Mouse (Mus musculus): ENCODE measurements around the gene Ncapg.
"Not testable (repeated sequence)": the region's sequence is repeated elsewhere in the genome, so short reads cannot be mapped to it uniquely, and the experiment has no call there.

Ncapg gene

GRCm38 (mm10) chr5:45669598-45670279 is at the start of gene Ncapg:
Gene Ncapg (plus strand): TSS chr5:45669919.
- DNase-seq (ENCODE audit: low spot score), result peak; percentile 100

DNA sequence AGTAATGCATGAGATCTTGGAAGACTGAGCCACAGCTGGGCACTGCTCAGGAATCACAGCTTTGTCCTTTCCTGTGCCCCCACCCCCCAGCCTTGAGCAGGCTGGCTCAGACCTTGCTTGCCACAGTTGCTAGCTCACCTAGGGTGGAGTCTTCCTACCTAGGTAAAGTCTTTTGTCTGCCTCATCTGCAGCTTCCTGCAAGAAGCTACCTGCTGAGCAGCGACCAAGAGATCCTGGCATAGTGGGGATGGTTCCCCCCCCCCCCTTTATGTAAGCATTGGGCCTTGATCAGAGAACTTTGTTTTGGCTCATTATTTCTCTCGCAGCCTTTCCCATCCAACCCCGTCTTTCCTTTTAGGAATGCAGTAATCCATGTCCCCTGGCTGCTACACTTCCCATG is 48.2 kb upstream of the Ncapg start:
- no peak for DNase-seq (ENCODE audit: low spot score)

GRCm38 (mm10) chr5:45627771-45628170 is 41.9 kb upstream of the Ncapg start:
- DNase-seq (ENCODE audit: low spot score), result no peak

DNA sequence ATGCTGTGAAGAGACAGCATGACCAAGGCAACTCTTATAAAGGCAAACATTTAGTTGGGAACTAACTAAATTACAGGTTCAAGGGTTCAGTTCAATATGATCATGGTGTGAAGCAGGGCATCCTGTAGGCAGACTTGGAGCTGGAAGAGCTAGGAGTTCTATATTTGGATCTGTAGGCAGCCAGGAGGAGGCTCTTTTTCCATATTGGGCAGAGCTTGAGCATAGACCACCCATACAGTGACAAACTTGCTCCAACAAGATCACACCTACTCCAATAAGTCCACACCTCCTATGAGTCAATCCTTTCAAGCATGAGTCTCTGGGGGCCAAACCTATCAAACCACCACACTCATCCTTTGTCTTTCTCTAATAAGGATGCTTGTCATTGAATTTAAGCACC is 40.2 kb upstream of the Ncapg start:
- no peak for DNase-seq (ENCODE audit: low spot score)

DNA sequence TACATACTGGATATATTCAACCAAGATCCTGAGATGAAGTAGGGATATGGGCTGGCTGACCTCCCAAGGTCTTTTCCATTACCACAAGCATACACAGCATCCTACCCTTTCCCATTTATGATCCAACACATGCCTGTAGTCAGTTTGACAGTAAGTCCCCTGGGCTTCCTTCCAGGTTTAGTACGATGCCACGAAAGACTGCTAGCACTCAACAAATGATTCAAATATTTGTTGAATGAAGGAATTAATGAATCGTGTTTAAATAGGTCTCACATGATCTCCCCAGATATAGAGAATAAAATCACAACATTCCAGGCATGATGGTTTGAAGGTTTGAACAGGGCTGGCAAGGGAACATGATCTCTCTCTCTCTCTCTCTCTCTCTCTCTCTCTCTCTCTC is 31.3 kb upstream of the Ncapg start:
- no peak for DNase-seq (ENCODE audit: low spot score)

- peak; percentile 9 for DNase-seq (ENCODE audit: low spot score)
Observed at GRCm38 (mm10) chr5:45638806-45639714, 30.7 kb upstream of the Ncapg start, which contains the start of gene Fam184b. Gene Fam184b (minus strand): TSS chr5:45639614.

- DNase-seq (ENCODE audit: low spot score), result no peak
Observed at GRCm38 (mm10) chr5:45639715-45640092, 30.0 kb upstream of the Ncapg start.

- no peak for DNase-seq (ENCODE audit: low spot score)
Observed at GRCm38 (mm10) chr5:45651026-45651703, 18.6 kb upstream of the Ncapg start.

DNA sequence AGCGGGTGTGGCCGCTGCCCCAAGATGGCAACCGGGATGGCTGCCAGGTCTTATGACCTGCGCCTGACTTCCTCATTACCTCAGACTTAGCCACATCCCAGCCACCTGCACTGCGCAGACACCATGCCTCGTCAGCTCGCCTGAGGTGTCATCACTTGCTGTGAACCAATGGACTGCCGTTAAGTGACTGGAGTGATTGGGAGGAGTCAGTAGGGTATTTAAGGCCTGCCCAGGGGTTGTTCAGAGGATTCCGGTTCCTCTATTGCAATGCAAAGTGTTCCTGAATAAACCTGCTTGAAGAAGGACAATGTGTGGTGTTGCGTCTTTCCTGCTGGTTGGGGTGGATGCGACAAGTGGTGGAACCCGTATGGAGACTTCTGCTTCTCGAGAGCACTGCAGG is 11.3 kb upstream of the Ncapg start:
- not testable (repeated sequence) for DNase-seq (ENCODE audit: low spot score)

DNA sequence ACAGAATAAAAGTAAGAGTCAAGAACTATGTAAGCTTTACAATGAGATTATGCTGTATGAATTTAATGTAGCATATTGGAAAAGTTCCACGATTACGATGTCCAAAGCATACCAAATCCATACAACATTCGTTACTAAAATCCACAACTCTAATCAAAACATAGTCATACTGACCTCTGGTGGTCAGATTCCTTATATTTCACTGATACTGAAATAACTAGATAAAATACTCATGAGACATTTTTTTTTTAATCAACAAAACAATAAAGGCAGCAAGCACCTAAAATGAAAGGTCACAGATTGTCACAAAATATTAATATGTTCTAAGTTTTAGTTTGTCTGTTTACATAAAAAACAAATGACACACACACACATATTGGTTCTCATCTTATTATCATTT is 1.4 kb upstream of the Ncapg start:
- DNase-seq (ENCODE audit: low spot score), result no peak

DNA sequence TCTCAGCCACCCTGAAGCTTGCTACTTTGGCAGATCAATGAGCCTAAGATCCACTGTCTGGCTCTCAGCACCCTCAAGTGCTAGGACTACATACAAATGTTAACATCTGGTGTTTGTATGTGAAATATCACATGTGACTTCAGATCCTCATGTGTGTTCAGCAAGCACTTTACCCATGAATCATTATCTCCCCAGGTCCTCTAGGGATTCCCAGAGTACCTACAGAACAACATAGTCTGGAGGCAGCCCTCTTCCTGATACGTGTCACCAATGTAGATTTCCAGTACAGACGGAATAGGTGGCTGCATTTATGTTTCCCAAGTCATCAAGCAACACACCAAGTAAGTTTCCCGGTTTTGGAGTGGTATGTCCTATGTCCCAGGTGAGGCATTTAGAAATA is 888 bp upstream of the Ncapg start:
- no peak for DNase-seq (ENCODE audit: low spot score)

DNA sequence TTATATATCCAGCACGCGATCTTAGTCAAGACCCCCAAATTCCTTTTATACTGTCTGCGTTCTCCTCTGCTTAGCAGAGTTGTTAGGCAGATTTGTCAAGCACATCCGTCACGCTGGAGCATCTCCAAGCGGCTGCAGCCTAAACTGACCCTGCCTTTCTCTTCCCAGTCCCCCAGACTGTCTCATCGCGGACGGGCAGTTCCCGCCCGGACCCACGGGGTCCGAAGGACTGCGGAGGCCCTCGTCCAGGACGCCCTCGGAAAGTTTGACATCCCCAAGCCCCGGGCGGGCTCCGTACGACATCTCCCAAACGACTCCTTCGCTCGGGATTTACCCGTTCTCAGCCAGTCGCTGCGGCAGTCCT is 503 bp upstream of the Ncapg start:
- no peak for DNase-seq (ENCODE audit: low spot score)

DNA sequence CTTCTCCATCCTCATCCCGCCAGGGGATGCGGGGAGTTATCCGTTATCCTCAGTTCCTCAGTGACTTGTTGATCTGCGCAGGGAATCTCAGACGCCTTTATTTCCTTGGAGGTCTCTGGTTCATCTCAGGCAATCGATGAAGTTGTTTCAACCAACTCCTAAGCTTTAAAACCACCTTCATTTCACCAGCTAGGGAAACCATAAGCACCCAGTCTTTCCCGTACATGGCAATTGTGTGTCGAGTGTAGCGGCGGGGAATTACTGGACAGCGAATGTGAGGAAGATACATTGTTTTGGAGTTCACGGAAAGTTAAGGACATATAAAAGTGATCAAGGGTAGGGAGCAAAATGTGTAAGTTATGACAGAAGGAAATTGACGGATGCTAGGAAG is 556 bp downstream of the Ncapg start:
- DNase-seq (ENCODE audit: low spot score), result no peak

DNA sequence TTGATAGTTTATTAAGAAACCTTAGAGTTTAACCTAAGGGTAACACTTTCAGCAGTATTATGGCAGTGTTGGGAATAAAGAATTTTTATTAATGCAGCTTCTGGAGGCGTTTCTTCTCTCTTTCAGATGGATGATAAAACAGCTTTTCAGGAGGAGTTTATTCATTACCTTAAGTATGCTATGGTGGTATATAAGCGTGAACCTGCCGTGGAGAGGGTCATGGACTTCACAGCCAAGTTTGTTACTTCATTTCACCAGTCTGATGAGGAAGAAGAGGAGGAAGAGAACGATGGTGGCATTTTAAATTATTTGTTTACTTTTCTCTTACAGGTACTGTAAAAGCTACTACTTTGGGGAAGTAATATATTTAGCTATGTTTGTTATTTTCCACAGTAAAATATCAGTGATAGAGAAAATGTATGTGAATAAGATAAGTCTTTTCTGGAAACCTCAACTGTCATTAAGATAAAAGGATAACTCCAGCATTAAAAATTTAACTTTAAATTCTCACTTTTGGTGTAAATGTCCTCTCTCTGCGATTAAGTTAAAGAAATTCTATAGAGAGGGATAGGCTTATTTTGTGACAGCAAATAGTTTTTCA is 1.3 kb downstream of the Ncapg start:
- DNase-seq (ENCODE audit: low spot score), result no peak

- DNase-seq (ENCODE audit: low spot score), result no peak
Observed at GRCm38 (mm10) chr5:45675032-45675431, 5.3 kb downstream of the Ncapg start.

DNA sequence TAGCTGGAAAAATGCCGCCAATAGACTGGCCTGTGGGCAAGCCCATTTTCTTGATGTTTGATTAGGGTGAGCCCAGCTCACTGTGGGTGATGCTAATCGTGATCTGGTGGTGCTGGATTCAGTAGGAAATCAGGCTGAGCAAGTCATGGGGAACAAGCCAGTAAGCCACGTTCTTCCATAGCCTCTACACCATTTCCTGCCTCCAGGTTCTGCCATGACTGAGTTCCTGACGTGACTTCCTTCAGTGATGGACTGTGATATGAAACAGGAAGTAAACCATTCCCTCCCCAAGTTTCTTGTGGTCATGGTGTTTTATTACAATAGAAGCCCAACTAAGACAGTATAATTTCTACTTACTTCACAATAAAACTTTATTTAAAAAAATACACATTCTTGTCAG is 7.9 kb downstream of the Ncapg start:
- no peak for DNase-seq (ENCODE audit: low spot score)

GRCm38 (mm10) chr5:45679955-45680354 is 10.2 kb downstream of the Ncapg start:
- DNase-seq (ENCODE audit: low spot score), result no peak

GRCm38 (mm10) chr5:45683388-45683787 is 13.7 kb downstream of the Ncapg start:
- no peak for DNase-seq (ENCODE audit: low spot score)

DNA sequence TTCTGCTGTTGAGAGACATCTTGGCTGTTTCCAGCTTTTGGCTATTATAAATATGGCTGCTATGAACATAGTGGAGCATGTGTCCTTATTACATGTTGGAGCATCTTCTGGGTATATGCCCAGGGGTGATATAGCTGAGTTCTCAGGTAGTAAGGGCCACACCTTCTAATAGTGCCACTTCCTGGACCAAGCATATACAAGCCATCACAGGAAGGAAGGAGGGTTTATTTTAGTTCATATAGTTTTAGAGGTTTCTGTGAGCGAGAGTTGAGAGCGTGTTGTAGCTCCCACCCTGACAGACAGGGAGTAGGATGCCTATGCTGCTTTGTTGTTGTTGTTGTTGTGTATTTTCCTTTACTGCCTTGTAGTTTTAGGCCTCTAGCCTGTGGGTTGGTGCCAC is 15.5 kb downstream of the Ncapg start:
- DNase-seq (ENCODE audit: low spot score), result no peak

- DNase-seq (ENCODE audit: low spot score), result no peak
Observed at GRCm38 (mm10) chr5:45686223-45686622, 16.5 kb downstream of the Ncapg start.

- DNase-seq (ENCODE audit: low spot score), result no peak
Observed at GRCm38 (mm10) chr5:45689152-45689551, 19.4 kb downstream of the Ncapg start.

GRCm38 (mm10) chr5:45690802-45691201 is 21.1 kb downstream of the Ncapg start:
- DNase-seq (ENCODE audit: low spot score), result no peak

- no peak for DNase-seq (ENCODE audit: low spot score)
Observed at GRCm38 (mm10) chr5:45691678-45692077, 22.0 kb downstream of the Ncapg start.
